12 mouse cellular contexts compared by ENCODE assay signal in genomic region chr10:69020811-69021743, GRCm38 (mm10).
A peak's percentile ranks its signal among the peaks of the same experiment; 100 is the strongest.
DNase-seq lines count a peak whose midpoint lies in the region; ATAC-seq and TF ChIP-seq lines count a peak whose summit lies in the region.
"Had no signal": no experiment of that assay in that cellular context is flagged by ENCODE, and none has a peak within 500 bp of the region (broad histone marks: within the 10 kb centered on the region; RNA-seq: fewer than 3 reads in every experiment).

No protein-coding gene starts in this region.

- H3K4me2 ChIP-seq in hindbrain, embryonic 15.5 days: peak overlapping the region; percentile 46
- H3K4me2 ChIP-seq: limb, embryonic 15.5 days had no signal

- H3K9ac ChIP-seq in hindbrain, embryonic 15.5 days: 0 out of 2 replicates have a peak overlapping the region, but pooled peaks have one; percentile 8
- H3K9ac ChIP-seq: limb, embryonic 15.5 days had no signal

- TF ChIP-seq CTCF in gastrocnemius, adult 2 months (IDR thresholded peaks at IDR 0.05): no peak

- peak; percentile 65; the same call in 1 of the 2 replicates for ATAC-seq in hindbrain, embryonic 15.5 days (ENCODE audit: low FRiP score, low read depth)

- DNase-seq in gastrocnemius, adult 2 months: no peak
- no peak for DNase-seq in gastrocnemius, adult 18-20 months (ENCODE audit: low spot score)
- DNase-seq in right cerebral cortex, postnatal 4 days: peak; percentile 8
- no peak for DNase-seq in right cerebral cortex, postnatal 36 days (ENCODE audit: low spot score in 2 of 2)
- peak; percentile 51 for DNase-seq in retina, embryonic 14.5 days (ENCODE audit: low spot score)
- DNase-seq in adrenal gland, postnatal 14 days: no peak
- no peak for DNase-seq in limb, embryonic 10.5 days (ENCODE audit: low spot score)
- DNase-seq: gastrocnemius, postnatal 25 days; kidney, adult 18-20 months had no signal

- no peaks in the 10 kb centered on the region for H3K9me3 ChIP-seq in hindbrain, embryonic 15.5 days
- H3K9me3 ChIP-seq in limb, embryonic 10.5 days (replicated peaks): no peaks in the 10 kb centered on the region
- H3K9me3 ChIP-seq: limb, embryonic 15.5 days had no signal

- peaks cover 11% of the 10 kb centered on the region for H3K4me1 ChIP-seq in hindbrain, embryonic 15.5 days (replicated peaks)
- H3K4me1 ChIP-seq in limb, embryonic 10.5 days: no peaks in the 10 kb centered on the region
- H3K4me1 ChIP-seq: limb, embryonic 15.5 days had no signal

- peak overlapping the region; percentile 56 for H3K4me3 ChIP-seq in gastrocnemius, adult 2 months
- H3K4me3 ChIP-seq in hindbrain, embryonic 15.5 days: peak overlapping the region; percentile 15; the same call in 1 of the 2 replicates
- no peak overlapping the region for H3K4me3 ChIP-seq in limb, embryonic 10.5 days
- H3K4me3 ChIP-seq: erythroblast, embryonic 14.5 days; limb, embryonic 15.5 days had no signal

- H3K27ac ChIP-seq in gastrocnemius, adult 2 months: no peak overlapping the region
- H3K27ac ChIP-seq in hindbrain, embryonic 15.5 days (replicated peaks): peak overlapping the region; percentile 66
- no peak overlapping the region for H3K27ac ChIP-seq in limb, embryonic 10.5 days
- H3K27ac ChIP-seq: limb, embryonic 15.5 days had no signal

- intact Hi-C loops in gastrocnemius, adult 2 months (cut with DNase I): no loop called here

- H3K27me3 ChIP-seq in hindbrain, embryonic 15.5 days: no peaks in the 10 kb centered on the region
- H3K27me3 ChIP-seq in limb, embryonic 10.5 days (ENCODE audit: low read depth, poor library complexity, severe bottlenecking): no peaks in the 10 kb centered on the region
- H3K27me3 ChIP-seq: limb, embryonic 15.5 days had no signal

- 47% methylated on average over 30 of the region's 30 CpGs for WGBS in hindbrain, embryonic 15.5 days
- 91% methylated on average over 30 of the region's 30 CpGs for whole genome bisulfite sequencing in limb, embryonic 10.5 days

- no peaks in the 10 kb centered on the region for H3K36me3 ChIP-seq in hindbrain, embryonic 15.5 days
- H3K36me3 ChIP-seq in limb, embryonic 10.5 days: no peaks in the 10 kb centered on the region
- H3K36me3 ChIP-seq: limb, embryonic 15.5 days had no signal

Comparison
In these comparisons a context has a peak if more than half of its experiments do, and no peak if none do; other contexts are left out.
1. DNase-seq: peak in right cerebral cortex, postnatal 4 days (single experiment) and retina, embryonic 14.5 days (single experiment); none in gastrocnemius, adult 2 months (single experiment), gastrocnemius, adult 18-20 months (single experiment), right cerebral cortex, postnatal 36 days (0 of 2), adrenal gland, postnatal 14 days (single experiment) and limb, embryonic 10.5 days (single experiment).